Mouse (Mus musculus) embryonic facial prominence, embryonic 11.5 days (tissue): ENCODE results near the gene Lsamp. TPM values are rescaled to one million over a fixed set of nuclear protein-coding genes. Genes with fewer than 3 reads are reported as not detected.

Experiments
- ATAC-seq: fragments of 200-750 bp; cut with Nextera tagmentation; replicated peaks from 2 replicates; pipeline ENCODE4 v1.8.0; 2017; ENCODE audit warnings: low read depth; ENCODE audit not compliant: insufficient number of reproducible peaks, low FRiP score, low TSS enrichment
- DNase-seq: peaks from one replicate; pipeline ENCODE4 v3.0.0-alpha.2; 2015; ENCODE audit warnings: low spot score
- H3K27ac ChIP-seq: fragments of 300-500 bp; sonication (generic); replicated peaks from 2 replicates; pipeline ENCODE4 v1.5.1; 2014; ENCODE audit warnings: mild to moderate bottlenecking, low read depth, low read length, control low read depth
- H3K27me3 ChIP-seq: fragments of 300-500 bp; sonication (generic); 2 replicates; pipeline ENCODE4 v1.6.1; 2014; ENCODE audit warnings: mild to moderate bottlenecking, low read length, moderate library complexity, mixed read lengths; ENCODE audit not compliant: control insufficient read depth, insufficient read depth
- H3K36me3 ChIP-seq: fragments of 300-500 bp; sonication (generic); replicated peaks from 2 replicates; pipeline ENCODE4 v1.6.1; 2014; ENCODE audit warnings: low read depth, mild to moderate bottlenecking, low read length, moderate library complexity, mixed read lengths; ENCODE audit not compliant: control insufficient read depth, insufficient read depth
- H3K4me1 ChIP-seq: fragments of 300-500 bp; sonication (generic); 2 replicates; pipeline ENCODE4 v1.6.1; 2014; ENCODE audit warnings: low read length, mixed read lengths; ENCODE audit not compliant: control insufficient read depth, insufficient read depth
- H3K4me2 ChIP-seq: fragments of 300-500 bp; sonication (generic); 2 replicates; pipeline ENCODE4 v1.6.1; 2014; ENCODE audit warnings: low read depth, mild to moderate bottlenecking, control low read depth, low read length, moderate library complexity
- H3K4me3 ChIP-seq: fragments of 300-500 bp; sonication (generic); 2 replicates; pipeline ENCODE4 v1.5.1; 2014; ENCODE audit warnings: low read depth, low read length, control low read depth
- H3K9ac ChIP-seq: fragments of 300-500 bp; sonication (generic); replicated peaks from 2 replicates; pipeline ENCODE4 v1.6.1; 2014; ENCODE audit warnings: mild to moderate bottlenecking, control low read depth, low read length
- H3K9me3 ChIP-seq: fragments of 300-500 bp; sonication (generic); replicated peaks from 2 replicates; pipeline ENCODE4 v1.6.1; 2016; ENCODE audit warnings: mild to moderate bottlenecking, low read length, inconsistent platforms, mixed read lengths; ENCODE audit not compliant: control insufficient read depth
- WGBS: fragments of 180-500 bp; shearing (Covaris S2); extraction: QIAGEN DNeasy Blood & Tissue Kit; methylation state at CpG from one replicate; pipeline ENCODE4 v1.1.7; 2014; 5-methylcytosine and 5-hydroxymethylcytosine counted together
- polyA plus RNA-seq: library from polyadenylated mRNA; unstranded; fragments of >200 nt; fragmentation: Nextera tagmentation; extraction: Ambion mirVana; gene quantifications from 2 replicates; pipeline ENCODE4 v1.2.1, GENCODE M21; 2014

Lsamp gene
- polyA plus RNA-seq, 1 experiment from 2014 or later, result 5.7 TPM

GRCm38 (mm10) chr16:41786704-41787103 is 1802.5 kb downstream of the Lsamp start:
- Histone ChIP-seq H3K4me3 (no peak overlapping the region), H3K4me1 (no peaks in the 10 kb centered on the region), H3K4me2 (no peak overlapping the region), H3K27me3 (no peaks in the 10 kb centered on the region), H3K9ac (no peak overlapping the region), H3K36me3 (no peaks in the 10 kb centered on the region), H3K27ac (no peak overlapping the region), H3K9me3 (no peaks in the 10 kb centered on the region)
- ATAC-seq, result no peak
- 67% methylated on average over 3 of the region's 3 CpGs for WGBS
- DNase-seq, result no peak

GRCm38 (mm10) chr16:41787146-41787545 is 1803.0 kb downstream of the Lsamp start:
- no peaks in the 10 kb centered on the region for H3K36me3 ChIP-seq
- DNase-seq, result peak; percentile 49
- no peak overlapping the region for H3K9ac ChIP-seq
- 55% methylated on average over 1 of the region's 1 CpGs for WGBS
- H3K27me3 ChIP-seq, result no peaks in the 10 kb centered on the region
- H3K27ac ChIP-seq, result no peak overlapping the region
- H3K9me3 ChIP-seq, result no peaks in the 10 kb centered on the region
- no peaks in the 10 kb centered on the region for H3K4me1 ChIP-seq
- H3K4me2 ChIP-seq, result no peak overlapping the region
- H3K4me3 ChIP-seq, result no peak overlapping the region
- peak; percentile 39; the same call in 1 of the 2 replicates for ATAC-seq

- no peak overlapping the region for H3K9ac ChIP-seq
- 92% methylated on average over 2 of the region's 2 CpGs for WGBS
- no peak for ATAC-seq
- H3K27me3 ChIP-seq, result no peaks in the 10 kb centered on the region
- H3K4me3 ChIP-seq, result no peak overlapping the region
- no peak overlapping the region for H3K27ac ChIP-seq
- no peaks in the 10 kb centered on the region for H3K36me3 ChIP-seq
- no peak overlapping the region for H3K4me2 ChIP-seq
- no peaks in the 10 kb centered on the region for H3K4me1 ChIP-seq
- H3K9me3 ChIP-seq, result no peaks in the 10 kb centered on the region
- DNase-seq, result no peak
These were observed 1805.9 kb downstream of the Lsamp start for GRCm38 (mm10) chr16:41790016-41790415.

- no peaks in the 10 kb centered on the region for H3K4me1 ChIP-seq
- H3K27ac ChIP-seq, result no peak overlapping the region
- 69% methylated on average over 6 of the region's 6 CpGs for WGBS
- DNase-seq, result peak; percentile 10
- no peak overlapping the region for H3K4me3 ChIP-seq
- H3K9ac ChIP-seq, result no peak overlapping the region
- H3K4me2 ChIP-seq, result no peak overlapping the region
- no peaks in the 10 kb centered on the region for H3K27me3 ChIP-seq
- H3K9me3 ChIP-seq, result no peaks in the 10 kb centered on the region
- no peak for ATAC-seq
- H3K36me3 ChIP-seq, result no peaks in the 10 kb centered on the region
These were observed 1836.2 kb downstream of the Lsamp start for GRCm38 (mm10) chr16:41820369-41820768.

GRCm38 (mm10) chr16:41826899-41827604 is 1842.9 kb downstream of the Lsamp start:
- Histone ChIP-seq H3K4me3 (no peak overlapping the region), H3K9me3 (no peaks in the 10 kb centered on the region), H3K9ac (no peak overlapping the region), H3K27ac (no peak overlapping the region), H3K4me1 (no peaks in the 10 kb centered on the region), H3K27me3 (no peaks in the 10 kb centered on the region), H3K36me3 (no peaks in the 10 kb centered on the region), H3K4me2 (no peak overlapping the region)
- no peak for DNase-seq
- no peak for ATAC-seq
- 71% methylated on average over 5 of the region's 5 CpGs for WGBS

GRCm38 (mm10) chr16:41827605-41827948 is 1843.4 kb downstream of the Lsamp start:
- H3K27ac ChIP-seq, result no peak overlapping the region
- ATAC-seq, result no peak

GRCm38 (mm10) chr16:41834637-41835036 is 1850.5 kb downstream of the Lsamp start:
- no peak overlapping the region for H3K27ac ChIP-seq
- no peaks in the 10 kb centered on the region for H3K9me3 ChIP-seq
- H3K36me3 ChIP-seq, result no peaks in the 10 kb centered on the region
- H3K9ac ChIP-seq, result no peak overlapping the region
- no peak overlapping the region for H3K4me3 ChIP-seq
- no peak overlapping the region for H3K4me2 ChIP-seq
- DNase-seq, result no peak
- no peaks in the 10 kb centered on the region for H3K4me1 ChIP-seq
- WGBS, result 69% methylated on average over 3 of the region's 3 CpGs
- H3K27me3 ChIP-seq, result no peaks in the 10 kb centered on the region
- no peak for ATAC-seq

More at GRCm38 (mm10) chr16:41827605-41827948, 1843.4 kb downstream of the Lsamp start:
- Histone ChIP-seq H3K4me1 (no peaks in the 10 kb centered on the region), H3K4me2 (no peak overlapping the region), H3K4me3 (no peak overlapping the region), H3K27me3 (no peaks in the 10 kb centered on the region), H3K36me3 (no peaks in the 10 kb centered on the region), H3K9ac (no peak overlapping the region), H3K9me3 (no peaks in the 10 kb centered on the region)
- WGBS, result 68% methylated on average over 3 of the region's 3 CpGs
- no peak for DNase-seq

GRCm38 (mm10) chr16:41835745-41836144 is 1851.6 kb downstream of the Lsamp start:
- no peak overlapping the region for H3K27ac ChIP-seq
- DNase-seq, result peak; percentile 68
- H3K9ac ChIP-seq, result no peak overlapping the region
- WGBS, result 54% methylated on average over 6 of the region's 6 CpGs
- H3K36me3 ChIP-seq, result no peaks in the 10 kb centered on the region
- H3K9me3 ChIP-seq, result no peaks in the 10 kb centered on the region
- ATAC-seq, result no peak
- no peak overlapping the region for H3K4me2 ChIP-seq
- H3K4me3 ChIP-seq, result no peak overlapping the region
- H3K27me3 ChIP-seq, result no peaks in the 10 kb centered on the region
- H3K4me1 ChIP-seq, result no peaks in the 10 kb centered on the region
